Mouse (Mus musculus) ovary, postnatal 36 days (tissue): ENCODE measurements around the gene Cybb.
"Not testable (repeated sequence)": the region's sequence is repeated elsewhere in the genome, so short reads cannot be mapped to it uniquely, and the experiment has no call there.

Experiments
- DNase-seq: peaks from one replicate; pipeline ENCODE4 v3.0.0; 2022; ENCODE audit warnings: low spot score, mixed read lengths

Gene Cybb

GRCm38 (mm10) chrX:9487671-9488070 lies at the start of gene Cybb:
Cybb (minus strand) TSS chrX:9487771.
- no peak for DNase-seq

- DNase-seq = no peak
These were observed 49.3 kb upstream of the Cybb start for GRCm38 (mm10) chrX:9536881-9537280.

DNA sequence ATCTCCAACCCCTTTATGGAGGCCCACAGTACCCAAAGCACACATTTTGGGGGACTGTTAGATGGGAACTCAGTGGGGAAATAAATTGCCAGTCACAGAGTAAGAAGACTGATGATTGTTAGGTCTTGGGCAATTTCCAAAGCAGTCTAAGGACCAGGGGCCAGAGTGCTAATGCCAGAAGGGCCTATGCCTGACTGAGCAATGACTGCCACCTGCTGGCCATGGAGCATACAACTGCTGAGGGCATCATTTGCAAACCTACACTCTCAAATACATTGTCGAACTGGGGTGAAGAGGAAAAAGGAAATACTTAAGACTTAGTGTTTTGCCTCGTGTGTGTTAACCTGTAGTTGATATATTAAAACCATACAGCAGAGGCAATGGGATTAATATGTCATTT lies 32.4 kb upstream of the Cybb start:
- peak; percentile 18 for DNase-seq

DNA sequence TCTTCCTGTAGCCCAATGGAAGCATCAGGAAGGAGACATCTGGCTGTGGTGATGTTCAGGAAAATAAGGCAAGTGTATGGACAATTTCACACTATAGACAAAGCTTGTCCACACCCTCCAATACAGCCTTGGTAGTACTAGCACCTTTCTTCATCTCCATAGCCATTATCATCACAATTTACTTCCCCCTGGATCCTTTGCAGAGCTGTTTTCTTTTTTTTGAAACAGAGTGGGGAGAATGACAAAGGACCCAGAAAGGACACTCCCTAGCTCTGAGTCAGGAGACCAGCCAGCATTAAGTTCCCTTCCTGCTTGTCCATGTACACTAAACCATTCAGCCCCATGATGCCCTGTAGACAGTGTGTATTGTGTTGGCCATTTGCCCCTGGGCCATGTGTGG lies 30.0 kb upstream of the Cybb start:
- not testable (repeated sequence) for DNase-seq

DNA sequence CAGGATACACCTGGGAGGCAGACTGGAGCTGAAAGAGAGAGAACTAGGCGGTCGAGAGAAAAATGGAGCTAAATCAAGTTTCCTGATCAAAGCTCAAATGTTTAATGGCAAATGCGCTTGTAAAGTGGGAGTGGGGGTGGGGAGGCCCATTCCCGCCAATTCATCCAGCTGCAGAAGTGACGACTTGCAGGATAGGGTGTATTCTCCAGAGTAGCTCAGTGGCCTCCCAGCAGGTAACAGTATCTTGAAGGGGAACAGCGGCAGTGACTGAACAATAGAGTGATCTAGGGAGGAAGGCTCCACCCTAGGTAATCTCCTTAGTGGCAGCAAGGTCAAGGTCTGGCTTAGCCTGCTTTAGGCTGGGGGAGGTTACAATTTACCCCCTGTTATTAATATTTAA lies 12.5 kb downstream of the Cybb start:
- DNase-seq = not testable (repeated sequence)

DNA sequence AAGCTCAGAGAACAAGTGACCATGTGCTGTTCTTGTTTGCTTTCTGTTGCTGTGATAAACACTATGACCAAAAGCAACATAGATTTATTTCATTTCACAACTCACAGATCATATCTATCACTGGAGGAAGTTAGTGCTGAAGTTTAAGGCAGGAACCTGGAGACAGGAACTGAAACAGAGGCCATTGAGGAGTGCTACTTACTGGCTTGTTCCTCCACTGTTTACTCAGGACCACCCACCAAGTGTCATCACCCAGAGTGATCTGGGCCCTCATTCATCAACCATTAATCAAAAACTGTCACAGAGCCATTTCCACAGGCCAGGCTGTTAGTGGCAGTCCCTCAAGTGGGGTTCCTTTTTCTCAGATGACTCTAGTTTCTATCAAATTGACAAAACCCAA lies 13.1 kb downstream of the Cybb start:
- no peak for DNase-seq

DNA sequence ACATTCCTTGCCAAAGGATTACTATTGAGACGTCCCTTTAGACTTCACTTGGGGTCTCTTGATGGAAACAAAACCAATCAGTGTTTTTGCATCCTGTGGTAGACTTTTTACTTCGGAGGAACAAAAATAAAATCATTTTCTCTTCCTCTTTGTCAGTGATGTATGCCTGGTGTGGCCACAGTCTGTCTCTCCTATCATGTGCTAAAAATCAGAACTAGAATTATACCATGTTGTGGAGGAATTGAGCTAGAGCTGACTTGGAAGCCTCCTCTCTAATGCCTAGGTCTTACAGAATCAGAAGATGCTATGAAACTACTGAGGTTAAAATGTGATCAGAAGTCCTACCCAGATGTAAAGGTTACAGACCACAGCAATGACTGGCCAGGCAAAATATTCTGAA lies 13.8 kb downstream of the Cybb start:
- DNase-seq = no peak

DNA sequence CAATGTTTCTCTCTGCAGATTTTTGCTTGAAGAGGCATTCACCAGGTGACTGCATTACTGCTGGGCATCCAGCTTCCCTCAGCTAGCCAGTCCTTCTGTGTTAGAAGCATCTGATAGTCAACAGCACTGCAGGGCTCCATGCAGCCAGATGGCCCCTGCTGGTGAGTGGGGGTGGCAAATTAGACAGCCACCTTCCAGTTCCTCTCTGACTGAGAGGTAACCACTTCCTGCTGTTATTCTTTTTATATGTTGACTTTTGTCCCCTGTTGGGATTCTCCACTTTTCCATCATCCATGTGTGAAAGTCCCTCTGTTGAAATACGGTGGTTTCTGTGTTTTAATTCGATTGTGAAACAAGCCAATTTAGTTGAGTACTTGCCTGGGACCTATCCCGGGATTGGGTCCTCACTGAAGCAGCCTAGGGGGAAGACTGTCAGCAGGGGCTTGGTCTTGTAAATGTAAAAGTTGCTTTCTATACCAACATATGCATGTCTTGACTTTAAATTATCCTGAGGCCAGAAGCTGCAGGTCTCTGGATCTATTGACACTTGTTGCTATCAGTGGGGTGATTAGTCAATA lies 16.7 kb downstream of the Cybb start:
- no peak for DNase-seq

DNA sequence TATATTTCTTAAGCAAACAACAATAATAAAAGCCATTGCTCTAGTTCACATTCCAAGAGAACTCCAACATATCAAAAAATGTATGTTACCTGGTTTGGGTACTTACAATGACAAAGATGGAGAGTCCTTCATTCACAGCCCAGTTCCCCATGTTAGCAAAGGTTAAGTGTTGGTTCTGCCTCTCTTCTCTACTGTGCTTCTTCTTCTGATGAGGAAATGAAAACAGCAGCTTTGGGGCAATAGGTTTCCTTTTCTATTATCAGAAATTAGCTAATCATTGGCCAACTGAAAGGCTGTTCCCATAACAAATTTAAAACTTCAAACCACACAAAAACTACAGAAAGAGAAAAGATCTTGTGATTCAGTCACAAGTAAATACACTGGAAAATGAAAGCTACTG lies 18.5 kb downstream of the Cybb start:
- DNase-seq = no peak

DNA sequence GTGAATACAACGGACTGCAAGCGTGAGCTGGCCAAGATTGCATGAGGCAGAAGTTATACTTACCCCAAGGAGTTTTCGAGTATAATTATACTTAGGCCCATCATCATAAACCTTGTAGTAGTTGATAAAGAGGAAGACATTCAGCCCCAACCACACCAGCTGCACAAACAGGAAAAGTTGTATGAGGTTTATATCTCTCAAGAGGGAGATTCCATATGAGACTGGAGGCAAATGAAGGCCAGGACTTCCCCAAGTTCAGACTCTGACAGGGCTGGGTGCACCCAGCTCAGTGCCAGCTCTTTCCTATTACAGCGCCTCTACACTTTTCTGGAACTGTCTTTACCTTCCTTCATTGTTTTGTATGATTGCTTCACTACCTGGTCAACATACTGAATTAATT lies 20.6 kb downstream of the Cybb start:
- DNase-seq = no peak

DNA sequence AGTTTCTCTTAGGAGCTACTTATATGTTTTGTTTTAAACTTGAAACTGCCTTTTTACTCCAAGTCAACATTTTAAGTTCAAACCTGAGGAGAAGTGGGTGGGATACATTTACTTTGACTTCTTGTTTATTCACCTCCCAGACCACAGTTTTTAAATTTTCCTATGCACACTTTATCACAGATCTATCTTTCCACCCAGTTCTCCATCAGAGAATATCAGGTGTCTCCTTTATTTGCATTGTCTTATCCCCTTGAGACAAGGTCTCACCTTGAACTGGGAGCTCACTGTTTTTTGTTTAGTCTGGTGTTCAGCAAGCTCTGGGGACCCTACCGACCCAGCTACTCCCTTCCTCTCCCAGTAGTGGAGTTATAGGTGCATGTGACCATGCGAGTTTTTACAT lies 21.7 kb downstream of the Cybb start:
- DNase-seq = no peak

GRCm38 (mm10) chrX:9462671-9463070 lies 24.9 kb downstream of the Cybb start:
- DNase-seq = no peak

DNA sequence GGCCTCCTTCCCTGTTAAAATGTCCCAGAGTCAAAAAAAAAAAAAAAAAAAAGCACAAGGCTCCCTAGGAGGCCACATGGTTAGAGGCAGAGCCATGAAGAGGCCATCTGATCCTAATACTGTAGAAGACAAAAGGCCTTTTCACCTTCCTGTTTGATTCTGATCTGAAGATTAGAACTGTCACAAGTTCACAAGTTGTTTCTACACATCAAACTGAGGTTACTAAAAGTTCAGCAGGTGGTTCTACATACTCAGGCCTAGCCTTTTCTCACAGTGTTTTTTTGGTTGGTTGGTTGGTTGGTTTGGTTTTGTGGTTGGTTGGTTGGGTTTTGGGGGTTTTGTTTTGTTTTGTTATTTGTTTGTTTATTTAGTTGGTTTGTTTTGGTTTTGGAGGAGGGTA lies 26.2 kb downstream of the Cybb start:
- no peak for DNase-seq

DNA sequence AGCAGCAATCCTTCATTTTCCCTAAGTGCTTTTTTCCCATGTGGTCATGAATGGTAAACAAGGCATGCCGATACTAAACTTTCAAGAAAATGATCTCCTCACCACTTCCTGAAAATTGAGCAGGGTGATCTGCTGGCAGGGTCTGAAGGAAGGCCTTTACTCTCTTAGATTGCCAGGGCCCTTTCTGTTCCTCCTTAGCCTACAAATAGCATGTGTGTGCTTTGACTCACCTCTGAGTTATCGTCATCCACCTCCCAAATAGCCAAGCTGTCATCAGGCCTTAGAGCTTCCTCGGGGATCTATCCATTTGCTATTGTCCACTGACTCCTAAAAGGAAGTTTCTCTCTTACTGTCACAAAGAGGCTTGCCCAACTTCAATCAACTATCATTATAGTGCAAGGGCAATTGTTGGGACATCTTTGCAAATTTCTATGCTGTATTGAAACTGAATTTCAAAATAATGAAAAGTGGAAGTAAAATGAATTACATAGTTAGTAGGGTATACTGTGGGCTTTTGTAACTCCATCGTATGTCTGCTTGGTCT lies 27.1 kb downstream of the Cybb start:
- DNase-seq = no peak

DNA sequence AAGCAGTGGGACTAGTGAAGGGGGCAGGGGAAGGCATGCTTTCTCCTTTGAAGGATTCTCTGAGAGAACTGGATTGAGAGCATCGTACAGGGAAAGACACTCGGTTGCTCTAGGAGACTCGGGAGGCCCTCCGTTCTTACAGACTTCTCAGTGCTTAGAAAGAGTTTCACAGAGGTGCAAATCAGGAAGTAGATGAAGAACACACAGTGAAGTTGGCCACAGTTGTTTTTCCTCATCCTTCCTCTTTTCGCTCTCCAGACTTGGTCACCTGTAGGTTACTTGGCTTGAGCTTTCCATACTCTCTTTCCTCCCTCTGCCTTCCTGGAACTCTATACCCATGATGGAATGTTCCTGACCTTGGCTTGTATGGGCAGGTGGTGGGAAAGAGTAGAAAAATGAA lies 35.2 kb downstream of the Cybb start:
- DNase-seq = no peak

DNA sequence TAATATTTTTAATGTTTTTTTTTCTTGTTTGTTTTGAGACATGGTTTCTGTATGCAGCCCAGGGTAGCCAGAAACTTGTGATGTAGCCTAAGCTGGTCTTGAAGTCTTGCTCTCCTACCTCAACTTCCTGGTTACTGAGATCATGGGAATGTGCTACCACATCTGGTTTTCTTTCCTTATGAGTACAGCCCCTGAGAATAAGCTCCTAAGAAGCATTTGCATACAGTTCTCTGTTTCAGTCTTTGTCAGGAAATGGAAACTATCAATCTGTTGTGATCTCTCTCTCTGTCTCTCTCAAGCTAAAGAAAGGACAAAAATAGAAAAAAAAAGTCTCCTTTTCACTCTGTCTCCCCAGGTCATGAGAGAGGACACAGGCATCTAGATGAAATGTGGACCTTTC lies 40.3 kb downstream of the Cybb start:
- DNase-seq = no peak

DNA sequence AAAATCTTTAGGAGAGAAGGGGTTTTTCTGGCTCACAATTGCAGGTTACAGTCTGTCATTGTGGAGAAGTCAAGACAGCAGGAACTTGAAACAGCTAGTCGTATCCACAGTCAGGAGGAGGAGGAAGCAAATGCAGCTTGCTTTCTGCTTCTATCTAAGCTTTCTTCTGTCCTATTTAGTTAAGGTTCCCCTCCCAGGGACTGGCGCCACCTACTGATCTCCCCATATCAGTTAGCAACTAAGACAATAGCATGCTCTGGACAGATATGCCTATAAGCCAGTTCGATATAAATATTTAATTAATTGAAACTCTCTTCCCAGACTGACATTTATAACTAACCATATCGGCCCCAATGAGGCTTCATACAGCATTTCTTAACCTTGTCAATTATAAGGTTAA lies 46.5 kb downstream of the Cybb start:
- no peak for DNase-seq

GRCm38 (mm10) chrX:9440556-9440955 lies 47.0 kb downstream of the Cybb start:
- DNase-seq = no peak

DNA sequence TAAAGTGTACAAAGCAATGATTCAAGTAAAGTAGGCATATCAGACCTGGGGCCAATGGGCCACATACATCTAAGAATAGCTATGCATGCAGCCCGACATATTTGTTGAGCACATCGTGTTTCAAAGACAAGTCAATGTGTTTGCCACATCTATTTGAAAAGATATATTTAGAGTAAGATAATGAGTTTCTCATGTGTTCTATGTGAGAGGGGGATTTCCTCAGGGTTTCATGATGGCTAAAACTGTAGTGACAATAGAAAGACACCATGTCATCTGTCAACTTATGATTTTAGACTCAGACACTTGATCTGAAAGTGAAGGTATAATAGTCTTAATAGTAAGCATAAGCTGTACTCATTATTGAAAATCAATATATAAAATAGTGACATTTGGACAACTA lies 48.3 kb downstream of the Cybb start:
- DNase-seq = no peak

DNA sequence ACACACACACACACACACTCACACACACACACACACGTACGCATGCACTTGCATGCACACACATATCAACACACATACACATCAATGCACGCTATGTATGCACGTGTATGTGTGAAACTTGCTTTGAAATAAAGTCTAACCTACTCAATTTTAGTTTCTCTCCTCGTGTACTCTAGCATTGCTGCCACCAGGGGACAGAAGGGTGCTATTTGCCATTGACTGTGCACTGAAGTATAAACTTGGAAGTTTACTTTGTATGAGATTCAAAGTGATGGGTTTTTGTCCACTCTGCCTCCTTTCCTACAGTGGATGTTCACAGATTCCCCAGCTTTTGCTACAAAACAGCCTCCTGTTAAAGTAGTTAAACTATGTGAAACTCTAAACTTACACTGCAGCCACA lies 73.7 kb downstream of the Cybb start:
- no peak for DNase-seq
